Mouse (Mus musculus): ENCODE data around the gene Adipor2. TPM values are rescaled to one million over a fixed set of nuclear protein-coding genes. Genes with fewer than 3 reads are reported as not detected.

Gene Adipor2
- polyA plus RNA-seq, 1 experiment, result 38.0 TPM

DNA sequence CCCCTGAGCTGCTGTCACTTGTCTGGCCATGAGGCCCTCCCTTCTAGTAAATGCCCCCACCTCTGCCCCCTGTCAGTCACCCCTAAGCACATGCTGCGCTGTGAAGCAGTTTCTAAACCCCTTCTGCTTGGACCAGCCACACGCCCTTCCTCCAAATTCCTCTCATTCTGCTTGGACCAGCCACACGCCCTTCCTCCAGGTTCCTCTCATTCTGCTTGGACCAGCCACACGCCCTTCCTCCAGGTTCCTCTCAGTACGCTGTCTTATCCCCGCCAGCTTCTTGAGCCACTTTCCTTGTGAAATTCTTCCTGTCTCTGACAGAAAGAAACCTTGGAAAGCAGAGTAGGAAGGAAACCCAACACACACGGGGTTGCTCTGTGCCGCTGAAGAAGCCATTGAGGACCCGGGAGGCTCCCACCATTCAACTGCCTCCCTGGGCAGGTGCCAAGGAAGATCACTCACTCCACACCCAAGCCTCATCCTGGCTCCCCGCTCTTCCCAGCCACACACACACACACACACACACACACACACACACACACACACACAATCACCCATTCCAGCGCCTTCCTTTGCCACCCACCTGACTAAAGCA lies 88.9 kb downstream of the Adipor2 start:
- peak overlapping the region; percentile 19; the same call in 1 of the 2 replicates for H3K27ac ChIP-seq (ENCODE audit: insufficient read depth, low read length)
- H3K4me3 ChIP-seq (ENCODE audit: insufficient read depth, low read length), result peak overlapping the region; percentile 95
- TF ChIP-seq POLR2A (IDR thresholded peaks at IDR 0.05; ENCODE audit: extremely low read depth, insufficient read depth, low read length) (no peak), CTCF (IDR thresholded peaks at IDR 0.05; ENCODE audit: extremely low read depth, insufficient read depth, low read length) (no peak)
- peaks cover 4% of the 10 kb centered on the region for H3K4me1 ChIP-seq (ENCODE audit: control insufficient read depth, insufficient read depth, low read length)

- Histone ChIP-seq H3K4me1 (ENCODE audit: control insufficient read depth, insufficient read depth, low read length) (peaks cover 4% of the 10 kb centered on the region), H3K27ac (ENCODE audit: insufficient read depth, low read length) (no peak overlapping the region), H3K4me3 (ENCODE audit: insufficient read depth, low read length) (no peak overlapping the region)
- TF ChIP-seq CTCF (IDR thresholded peaks at IDR 0.05; ENCODE audit: extremely low read depth, insufficient read depth, low read length) (no peak), POLR2A (IDR thresholded peaks at IDR 0.05; ENCODE audit: extremely low read depth, insufficient read depth, low read length) (no peak)
Observed at GRCm38 (mm10) chr6:119326541-119326940, 91.0 kb downstream of the Adipor2 start.

GRCm38 (mm10) chr6:119325978-119326377 lies 91.5 kb downstream of the Adipor2 start:
- no peak overlapping the region for H3K27ac ChIP-seq (ENCODE audit: insufficient read depth, low read length)
- peaks cover 4% of the 10 kb centered on the region for H3K4me1 ChIP-seq (ENCODE audit: control insufficient read depth, insufficient read depth, low read length)
- no peak overlapping the region for H3K4me3 ChIP-seq (ENCODE audit: insufficient read depth, low read length)
- no peak for TF ChIP-seq POLR2A (IDR thresholded peaks at IDR 0.05; ENCODE audit: extremely low read depth, insufficient read depth, low read length)

DNA sequence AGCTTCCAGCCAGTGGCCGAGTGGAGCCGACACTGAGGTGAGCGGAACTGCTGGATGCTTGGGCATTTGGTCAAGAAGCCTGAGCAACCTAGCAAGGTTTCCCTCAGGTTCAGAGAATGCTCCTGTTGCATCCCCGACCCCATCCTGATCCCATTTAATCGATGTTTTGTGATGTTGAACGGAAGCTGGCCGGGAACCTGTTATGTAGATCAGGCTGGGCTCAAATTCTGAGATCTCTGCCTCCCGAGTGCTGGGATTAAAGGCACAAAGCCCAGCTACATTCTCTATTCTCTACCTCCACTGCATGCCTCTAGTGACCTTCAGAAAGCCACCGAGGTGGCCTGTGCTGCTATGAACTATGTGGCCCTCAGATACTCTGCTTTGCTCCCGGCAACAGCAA lies 92.7 kb downstream of the Adipor2 start:
- Histone ChIP-seq H3K27ac (ENCODE audit: insufficient read depth, low read length) (no peak overlapping the region), H3K4me3 (ENCODE audit: insufficient read depth, low read length) (no peak overlapping the region), H3K4me1 (ENCODE audit: control insufficient read depth, insufficient read depth, low read length) (peaks cover 4% of the 10 kb centered on the region)
- TF ChIP-seq CTCF (IDR thresholded peaks at IDR 0.05; ENCODE audit: extremely low read depth, insufficient read depth, low read length), result no peak
- TF ChIP-seq POLR2A (IDR thresholded peaks at IDR 0.05; ENCODE audit: extremely low read depth, insufficient read depth, low read length), result no peak

DNA sequence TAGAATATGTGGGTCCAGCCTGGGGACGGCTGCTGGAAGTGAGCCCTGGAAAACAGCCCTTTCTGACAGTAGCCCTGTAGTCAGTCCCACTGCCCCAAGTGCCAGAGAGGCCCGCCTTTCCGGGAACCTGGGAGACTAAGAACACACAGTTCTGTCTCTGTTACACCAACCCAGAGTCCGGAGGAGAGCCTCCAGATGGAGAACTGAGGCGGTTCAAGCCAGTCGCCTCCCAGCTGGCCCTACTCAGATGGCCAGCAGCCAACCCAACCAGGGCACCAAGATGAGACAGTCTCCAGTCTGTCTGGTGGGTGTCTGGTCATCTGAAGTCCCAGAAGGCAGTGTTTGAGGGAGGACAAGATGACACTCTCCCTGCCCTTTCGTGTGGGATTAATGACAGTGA lies 95.8 kb downstream of the Adipor2 start:
- Histone ChIP-seq H3K4me3 (ENCODE audit: insufficient read depth, low read length) (no peak overlapping the region), H3K27ac (ENCODE audit: insufficient read depth, low read length) (no peak overlapping the region), H3K4me1 (ENCODE audit: control insufficient read depth, insufficient read depth, low read length) (peaks cover 4% of the 10 kb centered on the region)
- TF ChIP-seq CTCF (IDR thresholded peaks at IDR 0.05; ENCODE audit: extremely low read depth, insufficient read depth, low read length) (no peak), POLR2A (IDR thresholded peaks at IDR 0.05; ENCODE audit: extremely low read depth, insufficient read depth, low read length) (no peak)

- no peak overlapping the region for H3K4me3 ChIP-seq (ENCODE audit: insufficient read depth, low read length)
- TF ChIP-seq POLR2A (IDR thresholded peaks at IDR 0.05; ENCODE audit: extremely low read depth, insufficient read depth, low read length) (no peak), CTCF (IDR thresholded peaks at IDR 0.05; ENCODE audit: extremely low read depth, insufficient read depth, low read length) (no peak)
- H3K4me1 ChIP-seq (ENCODE audit: control insufficient read depth, insufficient read depth, low read length), result peaks cover 3% of the 10 kb centered on the region; the same call in 1 of the 2 replicates
Observed at GRCm38 (mm10) chr6:119320481-119320880, 97.0 kb downstream of the Adipor2 start.

DNA sequence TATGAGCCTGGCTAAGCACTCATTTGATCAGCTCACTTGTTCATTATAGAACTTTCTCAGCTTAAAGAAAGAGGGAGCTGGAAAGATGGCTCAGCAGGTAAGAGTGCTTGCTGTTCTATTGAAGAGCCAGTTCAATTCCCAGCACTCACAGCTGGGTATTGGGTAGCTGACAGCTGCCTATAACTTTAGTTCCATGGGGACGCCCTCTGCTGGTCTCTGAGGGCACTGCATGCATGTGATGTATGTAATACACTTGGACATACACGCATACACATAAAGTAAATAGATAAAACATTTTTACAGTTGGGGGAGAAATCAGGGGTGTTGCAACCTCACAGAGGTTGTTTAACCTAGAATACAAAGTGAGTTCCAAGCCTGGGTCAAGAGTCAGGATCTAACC lies 98.1 kb downstream of the Adipor2 start:
- TF ChIP-seq POLR2A (IDR thresholded peaks at IDR 0.05; ENCODE audit: extremely low read depth, insufficient read depth, low read length), result no peak
- TF ChIP-seq CTCF (IDR thresholded peaks at IDR 0.05; ENCODE audit: extremely low read depth, insufficient read depth, low read length), result peak; percentile 33; the same call in 1 of the 2 replicates
- H3K4me3 ChIP-seq (ENCODE audit: insufficient read depth, low read length), result no peak overlapping the region
- H3K4me1 ChIP-seq (ENCODE audit: control insufficient read depth, insufficient read depth, low read length), result peaks cover 6% of the 10 kb centered on the region
- H3K27ac ChIP-seq (ENCODE audit: insufficient read depth, low read length), result no peak overlapping the region

More at GRCm38 (mm10) chr6:119320481-119320880, 97.0 kb downstream of the Adipor2 start:
- H3K27ac ChIP-seq (ENCODE audit: insufficient read depth, low read length), result no peak overlapping the region

- Histone ChIP-seq H3K4me3 (ENCODE audit: insufficient read depth, low read length) (no peak overlapping the region), H3K27ac (ENCODE audit: insufficient read depth, low read length) (no peak overlapping the region)
Observed at GRCm38 (mm10) chr6:119318732-119319131, 98.8 kb downstream of the Adipor2 start.

GRCm38 (mm10) chr6:119314751-119315476 lies 102.6 kb downstream of the Adipor2 start:
- TF ChIP-seq CTCF (IDR thresholded peaks at IDR 0.05; ENCODE audit: extremely low read depth, insufficient read depth, low read length) (no peak), POLR2A (IDR thresholded peaks at IDR 0.05; ENCODE audit: extremely low read depth, insufficient read depth, low read length) (no peak)
- Histone ChIP-seq H3K27ac (ENCODE audit: insufficient read depth, low read length) (peak overlapping the region; percentile 84), H3K4me3 (ENCODE audit: insufficient read depth, low read length) (no peak overlapping the region), H3K4me1 (ENCODE audit: control insufficient read depth, insufficient read depth, low read length) (peaks cover 14% of the 10 kb centered on the region)

More at GRCm38 (mm10) chr6:119318732-119319131, 98.8 kb downstream of the Adipor2 start:
- H3K4me1 ChIP-seq (ENCODE audit: control insufficient read depth, insufficient read depth, low read length), result peaks cover 10% of the 10 kb centered on the region
- TF ChIP-seq CTCF (IDR thresholded peaks at IDR 0.05; ENCODE audit: extremely low read depth, insufficient read depth, low read length) (no peak), POLR2A (IDR thresholded peaks at IDR 0.05; ENCODE audit: extremely low read depth, insufficient read depth, low read length) (no peak)

All from cortical plate, adult 2 months (tissue).